Mouse (Mus musculus) cortical plate, adult 2 months (tissue): ENCODE data around the gene Hspa2. TPM values are rescaled to one million over a fixed set of nuclear protein-coding genes. Genes with fewer than 3 reads are reported as not detected.

ENCODE experiments used
- H3K27ac ChIP-seq: fragments of 200-500 bp; 2 replicates; pipeline ENCODE4 v1.5.1; 2012; ENCODE audit warnings: low read length, control low read depth, inconsistent platforms; ENCODE audit not compliant: insufficient read depth
- H3K4me1 ChIP-seq: fragments of 200-500 bp; 2 replicates; pipeline ENCODE4 v1.6.1; 2011; ENCODE audit warnings: low read length; ENCODE audit not compliant: control insufficient read depth, insufficient read depth
- H3K4me3 ChIP-seq: fragments of 200-500 bp; 2 replicates; pipeline ENCODE4 v1.5.1; 2011; ENCODE audit warnings: mild to moderate bottlenecking, low read length, control low read depth; ENCODE audit not compliant: insufficient read depth
- CTCF ChIP-seq: fragments of 200-500 bp; IDR thresholded peaks from 2 replicates; pipeline ENCODE4 v1.5.1; 2011; ENCODE audit warnings: mild to moderate bottlenecking, control low read depth, low read length; ENCODE audit not compliant: insufficient read depth; ENCODE audit errors: extremely low read depth
- POLR2A ChIP-seq: fragments of 200-500 bp; IDR thresholded peaks from 2 replicates; pipeline ENCODE4 v1.6.1; 2011; ENCODE audit warnings: mild to moderate bottlenecking, low read length, control low read depth; ENCODE audit not compliant: insufficient read depth; ENCODE audit errors: extremely low read depth
- polyA plus RNA-seq: library from polyadenylated mRNA; depleted of rRNA; stranded (reverse); fragments of >200 nt; gene quantifications from 2 replicates; pipeline ENCODE4 v1.2.3, GENCODE M21; 2012; rRNA removed

The Hspa2 gene
- 47.8 and 52.5 TPM in 2 replicates for polyA plus RNA-seq

DNA sequence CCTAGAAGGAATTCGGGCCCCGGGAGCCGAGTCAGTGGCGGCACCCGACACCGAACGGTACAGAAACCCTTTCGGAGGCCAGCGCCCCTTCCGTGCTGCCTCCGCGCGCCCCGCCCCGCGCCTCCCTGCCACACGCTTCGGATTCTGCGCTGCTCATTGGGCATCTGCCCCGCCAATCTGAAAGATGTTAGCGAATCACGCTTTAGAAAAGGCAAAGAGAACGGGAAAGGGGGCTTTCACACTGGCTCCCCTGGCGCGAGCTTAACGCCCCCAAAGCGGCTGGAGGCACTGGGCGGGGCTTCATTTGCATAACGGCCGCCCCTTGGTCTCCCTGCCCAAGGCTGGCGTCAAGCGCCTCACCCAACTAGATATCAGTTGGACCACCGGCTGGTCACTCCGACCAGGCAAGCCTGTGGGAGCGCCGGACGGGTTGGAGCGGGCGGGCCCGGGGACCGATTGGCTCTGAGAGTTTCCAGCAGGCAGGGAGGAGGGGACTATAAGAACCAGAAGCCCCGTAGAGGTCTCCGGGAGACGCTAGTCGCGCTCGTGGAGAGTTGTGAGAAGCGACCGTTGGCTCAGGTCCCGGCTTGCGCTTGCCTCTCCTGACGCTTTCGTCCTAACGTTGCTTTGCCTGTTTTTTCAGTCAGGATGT lies at the start of gene Hspa2:
Hspa2 (plus strand) TSS at position 291 of the 652 bp plus-strand sequence.
- peaks cover 3% of the 10 kb centered on the region; the same call in 1 of the 2 replicates for H3K4me1 ChIP-seq
- peak within 1 kb of the TSS; percentile 93 for H3K27ac ChIP-seq
- H3K4me3 ChIP-seq: peak within 1 kb of the TSS; percentile 71
- TF ChIP-seq POLR2A (peak; percentile 99), CTCF (no peak)

DNA sequence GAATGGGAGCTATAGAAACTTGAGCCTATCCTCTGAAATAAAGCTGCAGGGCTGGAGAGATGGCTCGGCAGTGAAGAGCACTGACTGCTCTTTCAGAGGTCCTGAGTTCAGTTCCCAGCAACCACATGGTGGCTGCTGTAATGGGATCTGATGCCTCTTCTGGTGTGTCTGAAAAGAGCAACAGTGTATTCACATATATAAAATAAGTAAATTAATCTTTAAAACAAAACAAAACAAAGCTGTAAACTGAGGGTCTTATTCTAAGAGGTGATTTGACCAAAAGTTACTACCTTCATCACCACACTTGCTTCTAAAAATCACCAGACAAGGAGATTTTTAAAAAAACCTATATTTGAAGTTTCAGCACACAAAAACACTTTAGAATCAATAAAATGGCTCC lies 43.1 kb upstream of the Hspa2 start:
- Histone ChIP-seq H3K4me1 (no peaks in the 10 kb centered on the region), H3K27ac (no peak overlapping the region), H3K4me3 (no peak overlapping the region)
- TF ChIP-seq CTCF (no peak), POLR2A (no peak)

DNA sequence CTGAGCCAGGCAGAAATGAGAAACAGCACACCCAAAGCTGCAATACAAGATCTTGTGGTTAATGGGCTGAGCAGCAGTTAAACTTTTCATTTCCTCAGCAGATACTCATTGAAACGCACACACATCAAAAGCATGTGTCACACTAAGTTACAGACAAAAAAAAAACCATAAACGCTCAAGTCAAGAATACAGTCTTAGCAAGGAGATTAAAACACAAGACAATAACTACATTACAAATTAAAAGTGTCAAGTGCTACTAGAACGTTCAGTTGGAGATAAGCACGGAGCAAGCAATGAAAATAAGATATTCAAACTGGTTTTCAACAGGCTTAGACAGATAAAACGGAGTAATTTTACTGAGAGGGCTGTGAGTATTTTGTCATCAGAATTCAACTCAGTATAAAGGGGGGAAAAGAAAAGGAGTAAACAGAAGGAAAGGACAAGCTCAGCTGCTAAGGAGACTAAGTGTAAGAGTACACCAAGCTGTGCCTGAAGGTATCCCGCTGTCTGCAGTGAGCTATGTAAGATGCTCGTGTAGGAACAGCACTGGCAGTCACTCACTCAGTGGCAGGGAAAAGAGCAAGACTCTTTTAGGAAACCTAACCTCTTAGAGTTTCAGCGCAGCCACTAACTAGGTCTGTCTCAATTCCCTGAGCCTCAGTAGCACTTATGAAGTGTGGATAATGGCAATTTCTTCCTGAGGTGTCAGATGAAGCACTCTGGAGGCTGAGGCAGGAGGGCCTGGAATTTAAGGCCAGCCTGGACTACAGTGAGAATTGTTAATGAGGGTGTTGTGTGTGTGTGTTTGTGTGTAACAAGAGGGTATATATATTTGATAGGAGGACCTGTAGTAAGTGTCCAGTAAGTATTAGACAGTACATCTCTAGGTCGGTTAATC lies 42.3 kb upstream of the Hspa2 start:
- Histone ChIP-seq H3K4me3 (no peak overlapping the region), H3K27ac (no peak overlapping the region), H3K4me1 (no peaks in the 10 kb centered on the region; the same call in 1 of the 2 replicates)
- no peak for TF ChIP-seq CTCF
- TF ChIP-seq POLR2A: no peak

DNA sequence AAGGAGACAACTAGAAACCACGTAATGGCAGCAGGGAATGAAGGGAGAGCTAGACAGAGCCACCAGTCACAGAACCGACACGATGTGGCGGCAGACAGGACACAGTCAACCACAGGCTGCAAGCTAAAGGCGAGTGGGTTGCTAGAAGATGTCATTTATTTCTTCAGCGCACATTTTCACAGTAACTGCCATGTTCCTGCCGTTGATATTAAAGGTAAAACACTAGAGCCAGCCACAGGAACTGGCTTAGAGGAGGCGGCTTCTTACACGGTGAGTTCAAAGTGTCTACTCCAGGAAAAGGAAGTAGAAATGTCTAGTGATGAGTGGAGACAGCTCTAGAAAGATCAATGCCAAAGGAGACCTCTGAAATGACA lies 41.7 kb upstream of the Hspa2 start:
- no peak overlapping the region for H3K4me3 ChIP-seq
- TF ChIP-seq CTCF (no peak), POLR2A (no peak)
- no peak overlapping the region for H3K27ac ChIP-seq
- H3K4me1 ChIP-seq: peaks cover 3% of the 10 kb centered on the region; the same call in 1 of the 2 replicates

DNA sequence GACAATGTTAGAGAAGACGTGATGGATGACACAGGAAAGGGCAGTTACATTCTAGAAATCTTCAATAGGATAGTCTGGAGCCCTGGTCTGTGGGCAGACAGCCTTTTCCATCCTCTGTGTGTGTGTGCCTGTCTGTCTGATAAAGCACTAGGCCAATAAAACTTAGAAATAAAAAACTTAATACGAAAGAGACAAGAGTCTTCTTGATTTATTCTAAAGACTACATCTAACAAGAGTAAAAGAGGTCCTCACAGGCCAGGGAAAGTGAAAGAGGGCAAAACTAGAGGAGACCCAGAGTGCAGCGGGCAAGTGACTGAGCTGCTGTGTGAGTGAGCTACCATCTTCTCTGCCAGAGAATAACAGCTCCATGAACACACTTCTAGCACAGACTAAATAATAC lies 37.7 kb upstream of the Hspa2 start:
- peaks cover 9% of the 10 kb centered on the region; the same call in 1 of the 2 replicates for H3K4me1 ChIP-seq
- no peak overlapping the region for H3K27ac ChIP-seq
- H3K4me3 ChIP-seq: no peak overlapping the region
- TF ChIP-seq POLR2A (no peak), CTCF (no peak)

DNA sequence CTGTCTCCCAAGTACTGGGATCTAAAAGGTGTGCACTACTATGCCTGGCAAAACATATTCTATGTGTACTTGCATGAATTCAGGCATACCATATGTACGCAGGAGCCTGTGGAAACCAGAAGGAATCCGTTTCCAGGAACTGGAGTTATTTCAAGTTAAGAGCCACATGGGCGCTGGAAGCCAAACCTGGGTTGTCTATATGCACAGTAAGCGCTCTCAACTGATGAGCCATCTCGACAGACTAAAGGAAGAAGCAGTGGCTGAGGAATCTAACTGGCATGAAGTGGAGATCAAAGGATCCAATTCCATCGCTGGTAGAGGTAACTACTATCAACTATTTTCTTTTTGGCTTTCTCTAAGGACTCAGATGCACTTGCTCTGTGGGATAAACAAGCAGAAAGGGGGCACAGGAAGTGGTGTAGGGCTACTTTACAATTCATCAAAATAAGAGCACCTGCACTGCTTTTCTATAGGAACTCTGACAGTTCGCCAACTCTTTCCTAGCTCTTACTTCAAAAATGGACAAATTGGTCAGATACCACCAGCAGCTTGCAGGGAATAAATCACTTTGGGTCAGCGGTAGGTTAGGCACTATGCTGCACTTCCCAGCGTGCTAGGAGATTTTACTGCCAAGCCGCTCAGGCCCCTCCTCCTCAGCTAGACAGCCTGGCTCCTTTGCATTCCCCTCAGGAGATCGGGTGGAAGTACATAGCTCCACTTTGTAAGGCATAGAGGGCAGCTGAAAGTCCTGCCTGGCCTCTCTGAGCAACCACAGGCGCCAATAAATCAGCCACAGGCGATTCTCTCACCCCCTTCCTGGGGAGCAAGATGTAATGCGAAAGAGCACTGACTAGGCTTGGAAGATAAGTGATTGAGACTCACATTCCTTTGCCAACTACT lies 36.6 kb upstream of the Hspa2 start:
- H3K4me3 ChIP-seq: peak overlapping the region; percentile 92; the same call in 1 of the 2 replicates

DNA sequence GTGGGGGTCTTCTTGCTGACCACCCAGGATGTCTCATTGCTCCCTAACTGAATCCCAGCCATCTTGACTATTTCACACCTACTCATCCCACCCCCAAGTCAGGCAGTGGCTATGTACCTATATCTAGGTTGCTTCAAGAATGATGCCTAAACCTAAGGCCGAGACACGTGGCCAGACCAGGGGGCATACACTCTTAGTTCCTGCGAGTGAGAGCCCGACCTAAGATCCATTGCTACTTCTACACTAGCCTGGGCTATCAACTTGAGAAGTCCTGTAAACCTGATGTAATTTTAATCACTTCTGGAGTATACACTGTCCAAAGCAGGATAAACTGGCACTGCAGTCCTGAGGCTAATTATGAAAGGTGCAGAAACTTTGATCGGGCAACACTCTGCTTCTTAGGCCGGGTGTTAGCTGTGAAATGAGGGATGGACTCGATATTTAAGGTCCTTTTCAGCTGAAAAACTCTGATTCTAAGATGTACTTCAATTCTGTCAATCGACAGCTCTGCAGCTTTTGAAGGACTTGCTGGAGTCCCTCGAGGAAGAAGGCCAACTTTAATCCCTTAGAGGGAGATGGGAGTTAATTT lies 35.7 kb upstream of the Hspa2 start:
- TF ChIP-seq CTCF: no peak
- TF ChIP-seq POLR2A: no peak
- H3K4me1 ChIP-seq: peaks cover 9% of the 10 kb centered on the region; the same call in 1 of the 2 replicates
- peak overlapping the region; percentile 92 for H3K4me3 ChIP-seq
- peak overlapping the region; percentile 100; the same call in 1 of the 2 replicates for H3K27ac ChIP-seq

More for the DNA sequence above, 36.6 kb upstream of the Hspa2 start:
- Histone ChIP-seq H3K4me1 (peaks cover 9% of the 10 kb centered on the region; the same call in 1 of the 2 replicates), H3K27ac (no peak overlapping the region)
- no peak for TF ChIP-seq POLR2A
- TF ChIP-seq CTCF: no peak

DNA sequence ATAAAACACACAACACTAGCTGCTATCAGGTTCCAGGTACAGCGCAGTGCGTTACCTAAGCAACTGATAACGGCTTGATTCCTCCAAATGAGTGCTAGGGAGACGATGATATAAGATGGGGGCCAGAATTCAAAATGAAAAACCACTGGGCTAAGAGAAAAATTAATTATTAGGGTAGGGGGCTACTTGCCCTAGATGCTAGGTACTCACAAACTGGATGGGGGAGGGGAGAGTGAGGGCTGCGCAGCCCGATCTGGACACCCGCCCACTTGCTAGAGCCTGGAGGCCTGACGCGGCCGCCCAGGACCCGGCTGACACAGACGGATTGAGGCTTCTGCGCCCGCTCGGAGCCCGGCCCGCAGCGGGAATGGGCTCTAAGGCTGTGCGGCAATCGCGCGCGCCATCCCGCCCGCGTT lies 35.2 kb upstream of the Hspa2 start:
- Histone ChIP-seq H3K27ac (peak overlapping the region; percentile 100), H3K4me1 (peaks cover 9% of the 10 kb centered on the region; the same call in 1 of the 2 replicates), H3K4me3 (peak overlapping the region; percentile 92)
- TF ChIP-seq CTCF: no peak
- no peak for TF ChIP-seq POLR2A
